Mouse (Mus musculus) embryonic facial prominence, embryonic 11.5 days (tissue): ENCODE measurements around the gene Spag4. TPM values are rescaled to one million over a fixed set of nuclear protein-coding genes. Genes with fewer than 3 reads are reported as not detected.

ENCODE experiments used
- ATAC-seq: fragments of 200-750 bp; cut with Nextera tagmentation; replicated peaks from 2 replicates; pipeline ENCODE4 v1.8.0; 2017; ENCODE audit warnings: low read depth; ENCODE audit not compliant: insufficient number of reproducible peaks, low FRiP score, low TSS enrichment
- DNase-seq: peaks from one replicate; pipeline ENCODE4 v3.0.0-alpha.2; 2015; ENCODE audit warnings: low spot score
- H3K27ac ChIP-seq: fragments of 300-500 bp; sonication (generic); replicated peaks from 2 replicates; pipeline ENCODE4 v1.5.1; 2014; ENCODE audit warnings: mild to moderate bottlenecking, low read depth, low read length, control low read depth
- H3K27me3 ChIP-seq: fragments of 300-500 bp; sonication (generic); 2 replicates; pipeline ENCODE4 v1.6.1; 2014; ENCODE audit warnings: mild to moderate bottlenecking, low read length, moderate library complexity, mixed read lengths; ENCODE audit not compliant: control insufficient read depth, insufficient read depth
- H3K36me3 ChIP-seq: fragments of 300-500 bp; sonication (generic); replicated peaks from 2 replicates; pipeline ENCODE4 v1.6.1; 2014; ENCODE audit warnings: low read depth, mild to moderate bottlenecking, low read length, moderate library complexity, mixed read lengths; ENCODE audit not compliant: control insufficient read depth, insufficient read depth
- H3K4me1 ChIP-seq: fragments of 300-500 bp; sonication (generic); 2 replicates; pipeline ENCODE4 v1.6.1; 2014; ENCODE audit warnings: low read length, mixed read lengths; ENCODE audit not compliant: control insufficient read depth, insufficient read depth
- H3K4me2 ChIP-seq: fragments of 300-500 bp; sonication (generic); 2 replicates; pipeline ENCODE4 v1.6.1; 2014; ENCODE audit warnings: low read depth, mild to moderate bottlenecking, control low read depth, low read length, moderate library complexity
- H3K4me3 ChIP-seq: fragments of 300-500 bp; sonication (generic); 2 replicates; pipeline ENCODE4 v1.5.1; 2014; ENCODE audit warnings: low read depth, low read length, control low read depth
- H3K9ac ChIP-seq: fragments of 300-500 bp; sonication (generic); replicated peaks from 2 replicates; pipeline ENCODE4 v1.6.1; 2014; ENCODE audit warnings: mild to moderate bottlenecking, control low read depth, low read length
- H3K9me3 ChIP-seq: fragments of 300-500 bp; sonication (generic); replicated peaks from 2 replicates; pipeline ENCODE4 v1.6.1; 2016; ENCODE audit warnings: mild to moderate bottlenecking, low read length, inconsistent platforms, mixed read lengths; ENCODE audit not compliant: control insufficient read depth
- WGBS: fragments of 180-500 bp; shearing (Covaris S2); extraction: QIAGEN DNeasy Blood & Tissue Kit; methylation state at CpG from one replicate; pipeline ENCODE4 v1.1.7; 2014; 5-methylcytosine and 5-hydroxymethylcytosine counted together
- polyA plus RNA-seq: library from polyadenylated mRNA; unstranded; fragments of >200 nt; fragmentation: Nextera tagmentation; extraction: Ambion mirVana; gene quantifications from 2 replicates; pipeline ENCODE4 v1.2.1, GENCODE M21; 2014

Spag4 gene
- polyA plus RNA-seq, 1 experiment from 2014 or later, result 4.4 TPM

GRCm38 (mm10) chr2:156052816-156053215 is 12.2 kb upstream of the Spag4 start, which contains the start of gene Fer1l4:
Fer1l4 (minus strand) TSS chr2:156052947.
- H3K4me3 ChIP-seq, result no peak within 1 kb of the TSS
- no peak for ATAC-seq
- 82% methylated on average over 9 of the region's 9 CpGs for WGBS

DNA sequence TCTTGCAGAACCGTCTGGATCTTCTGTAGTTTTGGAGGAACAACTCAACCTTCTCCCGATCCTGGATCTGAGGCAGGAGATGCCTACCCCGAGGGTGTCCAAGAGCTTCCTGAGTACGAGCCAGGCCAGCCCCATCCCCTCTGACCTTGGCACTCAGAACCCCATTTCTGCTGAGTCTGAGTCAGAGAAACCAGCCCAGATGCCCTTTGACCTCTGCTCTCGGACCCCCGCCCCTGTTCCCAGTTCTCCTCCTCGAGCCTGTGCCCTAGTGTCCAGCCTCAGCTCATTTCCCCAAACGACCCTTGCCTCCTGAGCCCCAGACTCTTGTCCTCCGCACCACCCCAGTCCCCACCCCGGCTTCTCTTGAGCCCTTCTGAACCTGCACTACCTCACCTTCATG is 1.2 kb downstream of the Spag4 start:
- H3K4me1 ChIP-seq, result no peaks in the 10 kb centered on the region
- H3K9me3 ChIP-seq, result no peaks in the 10 kb centered on the region
- H3K4me3 ChIP-seq, result peak overlapping the region; percentile 78
- peaks cover 4% of the 10 kb centered on the region for H3K36me3 ChIP-seq
- H3K27ac ChIP-seq, result no peak overlapping the region
- WGBS, result 26% methylated on average over 10 of the region's 10 CpGs
- DNase-seq, result no peak
- no peaks in the 10 kb centered on the region for H3K27me3 ChIP-seq
- peak overlapping the region; percentile 94 for H3K9ac ChIP-seq
- peak overlapping the region; percentile 96 for H3K4me2 ChIP-seq
- peak; percentile 12; the same call in 1 of the 2 replicates for ATAC-seq

More at GRCm38 (mm10) chr2:156052816-156053215, 12.2 kb upstream of the Spag4 start, which contains the start of gene Fer1l4:
- no peak within 1 kb of the TSS for H3K27ac ChIP-seq
- no peak within 1 kb of the TSS for H3K4me2 ChIP-seq
- H3K9me3 ChIP-seq, result no peaks in the 10 kb centered on the region
- no peaks in the 10 kb centered on the region for H3K4me1 ChIP-seq
- no peak within 1 kb of the TSS for H3K9ac ChIP-seq
- H3K27me3 ChIP-seq, result no peaks in the 10 kb centered on the region
- H3K36me3 ChIP-seq, result no peaks in the 10 kb centered on the region
- no peak for DNase-seq

GRCm38 (mm10) chr2:156067916-156068315 is 2.9 kb downstream of the Spag4 start:
- Histone ChIP-seq H3K4me2 (no peak overlapping the region), H3K9ac (no peak overlapping the region), H3K4me1 (no peaks in the 10 kb centered on the region), H3K27me3 (no peaks in the 10 kb centered on the region), H3K9me3 (no peaks in the 10 kb centered on the region), H3K36me3 (peaks cover 8% of the 10 kb centered on the region), H3K4me3 (no peak overlapping the region), H3K27ac (no peak overlapping the region)
- ATAC-seq, result no peak
- WGBS, result 96% methylated on average over 10 of the region's 10 CpGs
- no peak for DNase-seq

DNA sequence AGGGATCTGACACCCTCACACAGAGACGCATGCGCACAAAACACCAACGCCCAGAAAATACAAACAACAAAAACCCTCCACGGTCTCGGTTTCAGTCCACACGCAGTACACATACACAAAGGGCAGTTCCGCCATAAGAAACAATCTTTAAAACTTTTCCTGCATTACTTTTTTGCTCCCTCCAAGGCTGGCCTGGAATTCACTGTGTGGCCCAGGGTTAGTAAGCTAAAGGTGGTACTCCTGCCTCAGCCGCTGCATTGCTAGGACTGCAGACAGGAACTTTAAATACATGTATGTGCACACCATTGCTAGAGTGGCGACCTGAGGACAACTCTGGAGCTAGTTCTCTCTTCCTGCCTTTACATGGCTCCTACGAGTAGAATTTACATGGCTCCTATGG is 6.3 kb downstream of the Spag4 start:
- H3K9me3 ChIP-seq, result no peaks in the 10 kb centered on the region
- no peak overlapping the region for H3K4me3 ChIP-seq
- H3K9ac ChIP-seq, result no peak overlapping the region
- H3K27me3 ChIP-seq, result no peaks in the 10 kb centered on the region
- DNase-seq (no peak), ATAC-seq (no peak)
- H3K36me3 ChIP-seq, result peaks cover 13% of the 10 kb centered on the region
- H3K4me2 ChIP-seq, result no peak overlapping the region
- no peaks in the 10 kb centered on the region for H3K4me1 ChIP-seq
- 95% methylated on average over 10 of the region's 10 CpGs for WGBS
- no peak overlapping the region for H3K27ac ChIP-seq

GRCm38 (mm10) chr2:156073725-156074124 is 8.8 kb downstream of the Spag4 start:
- H3K36me3 ChIP-seq, result peaks cover 17% of the 10 kb centered on the region
- no peak overlapping the region for H3K27ac ChIP-seq
- no peak overlapping the region for H3K9ac ChIP-seq
- no peak overlapping the region for H3K4me3 ChIP-seq
- H3K4me1 ChIP-seq, result no peaks in the 10 kb centered on the region
- H3K4me2 ChIP-seq, result no peak overlapping the region
- DNase-seq (no peak), ATAC-seq (no peak)
- no peaks in the 10 kb centered on the region for H3K9me3 ChIP-seq
- H3K27me3 ChIP-seq, result no peaks in the 10 kb centered on the region
- WGBS, result 97% methylated on average over 15 of the region's 15 CpGs

- 87% methylated on average over 7 of the region's 7 CpGs for WGBS
- Histone ChIP-seq H3K36me3 (peaks cover 10% of the 10 kb centered on the region), H3K4me1 (no peaks in the 10 kb centered on the region), H3K9ac (no peak overlapping the region), H3K27ac (no peak overlapping the region), H3K4me3 (no peak overlapping the region), H3K9me3 (no peaks in the 10 kb centered on the region), H3K27me3 (no peaks in the 10 kb centered on the region), H3K4me2 (no peak overlapping the region)
- no peak for ATAC-seq
- DNase-seq, result no peak
Observed at GRCm38 (mm10) chr2:156077461-156077860, 12.5 kb downstream of the Spag4 start.

- DNase-seq, result no peak
- WGBS, result 91% methylated on average over 16 of the region's 16 CpGs
- H3K36me3 ChIP-seq, result peaks cover 10% of the 10 kb centered on the region
Observed at GRCm38 (mm10) chr2:156078421-156079182, 13.6 kb downstream of the Spag4 start.

DNA sequence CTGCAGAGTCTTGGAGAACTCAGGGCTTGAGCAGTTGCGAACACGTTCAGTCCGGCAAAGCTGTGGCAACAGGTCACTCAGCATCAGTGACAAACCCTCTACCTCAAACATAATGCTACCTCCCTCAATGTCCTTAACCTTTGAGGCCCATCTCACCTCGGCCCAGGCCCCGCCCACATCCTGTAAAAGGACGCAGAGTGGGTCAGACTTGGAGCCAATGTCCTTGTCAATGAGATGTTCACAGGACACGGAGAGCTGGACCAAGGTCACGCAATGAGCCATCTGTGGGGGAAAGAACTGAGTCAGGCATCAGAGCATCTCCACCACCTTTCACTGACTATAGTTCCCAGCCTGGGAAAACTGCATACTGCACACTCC is 14.2 kb downstream of the Spag4 start:
- no peak for ATAC-seq
- H3K4me1 ChIP-seq, result no peaks in the 10 kb centered on the region
- H3K4me2 ChIP-seq, result no peak overlapping the region
- H3K9me3 ChIP-seq, result no peaks in the 10 kb centered on the region
- H3K9ac ChIP-seq, result no peak overlapping the region
- H3K27ac ChIP-seq, result no peak overlapping the region
- WGBS, result 92% methylated on average over 8 of the region's 8 CpGs
- H3K36me3 ChIP-seq, result peaks cover 10% of the 10 kb centered on the region
- no peaks in the 10 kb centered on the region for H3K27me3 ChIP-seq
- DNase-seq, result no peak
- H3K4me3 ChIP-seq, result no peak overlapping the region

More at GRCm38 (mm10) chr2:156078421-156079182, 13.6 kb downstream of the Spag4 start:
- H3K4me3 ChIP-seq, result no peak overlapping the region
- H3K27ac ChIP-seq, result no peak overlapping the region
- no peak for ATAC-seq
- H3K27me3 ChIP-seq, result no peaks in the 10 kb centered on the region
- no peaks in the 10 kb centered on the region for H3K4me1 ChIP-seq
- H3K9ac ChIP-seq, result no peak overlapping the region
- H3K4me2 ChIP-seq, result no peak overlapping the region
- H3K9me3 ChIP-seq, result no peaks in the 10 kb centered on the region
